Mouse (Mus musculus) testis, adult 2 months (tissue): ENCODE measurements around the gene Zfp444.

Experiments used
- CTCF ChIP-seq: fragments of 200-500 bp; IDR thresholded peaks from 2 replicates; pipeline ENCODE4 v1.5.1; 2012; ENCODE audit warnings: low read depth, mild to moderate bottlenecking, inconsistent platforms, low read length, moderate library complexity; ENCODE audit not compliant: control insufficient read depth, insufficient read depth, insufficient replicate concordance
- POLR2A ChIP-seq: fragments of 200-500 bp; IDR thresholded peaks from 2 replicates; pipeline ENCODE4 v1.6.1; 2012; ENCODE audit warnings: low read depth, mild to moderate bottlenecking, inconsistent platforms, low read length, moderate library complexity; ENCODE audit not compliant: control insufficient read depth

- TF ChIP-seq POLR2A (no peak), CTCF (no peak)
Observed at GRCm38 (mm10) chr7:6156901-6157472, 15.0 kb upstream of the Zfp444 start.
